Mouse (Mus musculus) cortical plate, adult 2 months (tissue): ENCODE measurements at regions not wholly inside any gene's neighbourhood (a gene's known extent, or its start where the extent isn't known, plus 50 kb on each side); places are given as distances from the start of the nearest gene placed in this dataset.

Source experiments
- H3K27ac ChIP-seq: fragments of 200-500 bp; 2 replicates; pipeline ENCODE4 v1.5.1; 2012; ENCODE audit warnings: low read length, control low read depth, inconsistent platforms; ENCODE audit not compliant: insufficient read depth
- H3K4me1 ChIP-seq: fragments of 200-500 bp; 2 replicates; pipeline ENCODE4 v1.6.1; 2011; ENCODE audit warnings: low read length; ENCODE audit not compliant: control insufficient read depth, insufficient read depth
- H3K4me3 ChIP-seq: fragments of 200-500 bp; 2 replicates; pipeline ENCODE4 v1.5.1; 2011; ENCODE audit warnings: mild to moderate bottlenecking, low read length, control low read depth; ENCODE audit not compliant: insufficient read depth
- CTCF ChIP-seq: fragments of 200-500 bp; IDR thresholded peaks from 2 replicates; pipeline ENCODE4 v1.5.1; 2011; ENCODE audit warnings: mild to moderate bottlenecking, control low read depth, low read length; ENCODE audit not compliant: insufficient read depth; ENCODE audit errors: extremely low read depth
- POLR2A ChIP-seq: fragments of 200-500 bp; IDR thresholded peaks from 2 replicates; pipeline ENCODE4 v1.6.1; 2011; ENCODE audit warnings: mild to moderate bottlenecking, low read length, control low read depth; ENCODE audit not compliant: insufficient read depth; ENCODE audit errors: extremely low read depth

DNA sequence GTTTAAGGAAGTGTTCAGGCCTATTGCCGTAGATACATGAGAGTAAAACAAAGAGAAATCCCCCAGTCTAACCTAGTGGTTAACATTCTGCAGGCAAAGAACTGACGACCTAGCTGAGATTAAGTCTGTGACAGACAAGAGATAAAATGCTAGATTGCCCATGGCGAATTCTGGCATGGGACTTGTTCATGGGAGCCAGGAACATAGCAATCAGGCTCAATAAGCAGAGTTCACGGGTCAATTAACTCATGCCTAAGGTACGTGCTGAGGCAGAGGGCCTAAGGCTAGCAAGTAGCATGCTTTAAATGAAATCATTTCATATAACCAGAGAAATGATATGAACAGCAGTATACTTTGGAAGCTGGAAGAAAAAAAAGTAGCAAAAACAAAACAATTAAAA, 1119.2 kb upstream of the Adgrl2 start:
- no peak overlapping the region for H3K4me3 ChIP-seq
- TF ChIP-seq CTCF (no peak), POLR2A (no peak)
- no peak overlapping the region for H3K27ac ChIP-seq
- H3K4me1 ChIP-seq = no peaks in the 10 kb centered on the region

DNA sequence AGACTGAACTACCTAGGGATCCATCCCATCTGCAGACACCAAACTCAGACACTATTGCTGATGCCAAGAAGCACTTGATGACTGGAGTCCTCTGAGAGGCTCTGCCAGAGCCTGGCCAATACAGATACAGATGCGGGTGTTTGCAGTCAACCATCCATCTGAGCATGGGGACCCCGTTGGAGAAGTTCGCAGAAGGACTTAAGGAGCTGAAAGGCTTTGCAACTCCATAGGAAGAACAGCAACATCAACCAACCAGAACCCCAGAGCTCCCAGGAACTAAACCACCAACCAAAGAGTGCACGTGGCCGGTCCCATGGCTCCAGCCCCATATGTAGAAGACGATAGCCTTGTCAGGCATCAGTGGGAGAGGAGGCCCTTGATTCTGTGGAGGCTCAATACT, 1121.9 kb upstream of the Adgrl2 start:
- TF ChIP-seq POLR2A (no peak), CTCF (no peak)
- H3K27ac ChIP-seq = no peak overlapping the region
- no peaks in the 10 kb centered on the region for H3K4me1 ChIP-seq
- no peak overlapping the region for H3K4me3 ChIP-seq

DNA sequence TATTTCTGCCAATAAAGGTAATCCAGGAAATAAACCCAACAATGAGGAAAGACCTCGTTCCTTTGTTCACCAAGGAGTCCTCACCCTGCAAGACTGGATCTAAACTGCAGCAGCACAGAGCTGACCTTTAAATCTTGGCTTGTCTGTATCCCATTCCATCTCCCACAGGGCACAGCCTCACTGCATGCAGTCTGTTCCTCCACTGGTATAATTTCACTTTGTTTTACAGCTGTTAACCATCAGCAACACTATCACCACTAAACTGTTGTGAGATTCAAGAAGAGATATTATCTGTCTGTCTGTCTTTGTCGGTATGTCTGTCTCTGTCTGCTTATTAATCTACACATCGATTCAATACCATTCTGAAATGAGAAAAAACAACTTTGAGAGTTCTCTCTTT, 1129.5 kb upstream of the Adgrl2 start:
- H3K4me1 ChIP-seq = no peaks in the 10 kb centered on the region
- no peak overlapping the region for H3K4me3 ChIP-seq
- no peak for TF ChIP-seq CTCF
- TF ChIP-seq POLR2A = no peak
- H3K27ac ChIP-seq = no peak overlapping the region

DNA sequence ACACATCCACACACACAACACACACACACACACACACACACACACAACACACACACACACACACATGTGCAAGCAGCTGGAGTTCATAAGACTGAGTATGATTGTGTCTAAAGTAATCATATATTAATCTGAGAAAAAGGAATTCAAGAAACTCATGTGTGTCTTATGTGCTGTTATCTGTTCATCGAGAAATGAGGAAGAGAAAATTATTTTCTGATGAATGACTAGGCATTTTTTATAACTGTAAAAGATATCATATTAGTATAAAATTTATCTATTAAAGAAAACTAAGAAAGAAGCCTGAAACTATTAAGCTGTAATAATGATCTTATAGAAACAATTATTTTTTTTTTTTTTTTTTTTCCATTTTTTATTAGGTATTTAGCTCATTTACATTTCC, 1156.3 kb upstream of the Adgrl2 start:
- no peak overlapping the region for H3K27ac ChIP-seq
- no peak overlapping the region for H3K4me3 ChIP-seq
- H3K4me1 ChIP-seq = no peaks in the 10 kb centered on the region
- TF ChIP-seq CTCF (no peak), POLR2A (no peak)

DNA sequence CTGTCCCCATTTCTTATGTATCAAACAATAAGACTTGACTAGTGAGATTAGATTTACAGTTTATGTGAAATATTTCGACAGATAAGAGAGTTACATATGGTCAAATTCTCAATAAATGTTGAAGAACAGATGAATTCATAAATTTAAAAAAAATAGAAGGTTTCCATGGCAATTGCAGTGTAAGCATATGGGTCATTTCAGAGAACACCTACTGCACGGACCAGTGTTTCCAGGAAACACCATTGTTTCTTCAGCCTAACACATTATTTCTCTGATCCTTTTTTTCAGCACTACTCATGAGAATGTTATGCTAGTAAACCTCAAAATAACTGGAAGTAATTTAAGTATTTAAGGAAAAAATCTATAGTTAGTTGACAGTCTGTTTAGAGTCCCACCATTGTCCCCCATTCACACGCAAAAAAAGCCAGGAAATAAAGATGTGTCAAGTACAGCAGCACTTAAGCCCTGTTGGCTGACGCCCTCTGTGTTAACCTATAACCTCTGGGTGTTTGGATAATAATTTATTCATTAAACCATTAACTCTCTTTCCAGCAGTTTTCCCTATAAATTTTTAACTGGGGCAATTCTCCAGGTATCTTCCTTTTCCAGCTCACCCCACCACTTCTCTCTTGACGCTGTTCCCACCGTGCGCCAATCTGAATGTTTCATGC, 1160.9 kb upstream of the Adgrl2 start:
- Histone ChIP-seq H3K27ac (no peak overlapping the region), H3K4me1 (no peaks in the 10 kb centered on the region), H3K4me3 (no peak overlapping the region)
- TF ChIP-seq CTCF (no peak), POLR2A (no peak)

DNA sequence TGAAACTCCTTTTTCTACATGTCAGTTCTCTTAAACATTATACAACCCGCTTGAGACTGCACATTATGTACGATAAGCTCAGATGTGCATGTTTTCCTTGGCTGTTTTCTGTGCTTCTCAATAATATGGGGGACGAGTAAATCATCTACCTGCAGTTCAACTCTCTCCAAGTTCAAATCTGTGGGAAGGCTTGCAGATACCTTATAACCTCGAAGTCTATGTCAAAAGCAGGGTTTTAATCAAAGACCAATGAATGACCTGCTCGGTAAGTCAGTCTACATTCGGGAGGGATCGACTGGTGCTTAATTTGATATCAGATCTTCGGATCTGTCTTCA, 1161.4 kb upstream of the Adgrl2 start:
- Histone ChIP-seq H3K4me1 (no peaks in the 10 kb centered on the region), H3K4me3 (no peak overlapping the region), H3K27ac (no peak overlapping the region)
- TF ChIP-seq CTCF (no peak), POLR2A (no peak)

DNA sequence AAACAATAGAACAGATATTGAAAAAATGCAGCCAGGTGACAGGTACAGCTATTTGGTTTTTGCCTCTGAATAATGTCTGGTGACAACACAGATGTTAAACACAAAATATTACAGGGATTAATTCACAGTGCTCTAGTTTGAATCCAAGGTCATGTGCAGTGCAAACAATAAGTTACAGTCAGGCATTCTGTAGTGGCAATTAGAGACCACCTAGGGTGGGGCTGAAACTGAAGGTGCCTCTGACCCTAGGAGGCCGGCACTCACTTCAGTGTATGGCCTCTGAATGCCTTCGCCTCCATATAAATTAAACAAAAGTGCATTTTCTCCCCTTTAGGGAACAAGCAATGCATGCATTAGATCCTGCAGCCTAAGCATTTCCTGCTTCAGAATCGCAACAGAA, 1162.5 kb upstream of the Adgrl2 start:
- H3K27ac ChIP-seq = no peak overlapping the region
- H3K4me3 ChIP-seq = no peak overlapping the region
- no peak for TF ChIP-seq CTCF
- no peak for TF ChIP-seq POLR2A
- H3K4me1 ChIP-seq = no peaks in the 10 kb centered on the region

DNA sequence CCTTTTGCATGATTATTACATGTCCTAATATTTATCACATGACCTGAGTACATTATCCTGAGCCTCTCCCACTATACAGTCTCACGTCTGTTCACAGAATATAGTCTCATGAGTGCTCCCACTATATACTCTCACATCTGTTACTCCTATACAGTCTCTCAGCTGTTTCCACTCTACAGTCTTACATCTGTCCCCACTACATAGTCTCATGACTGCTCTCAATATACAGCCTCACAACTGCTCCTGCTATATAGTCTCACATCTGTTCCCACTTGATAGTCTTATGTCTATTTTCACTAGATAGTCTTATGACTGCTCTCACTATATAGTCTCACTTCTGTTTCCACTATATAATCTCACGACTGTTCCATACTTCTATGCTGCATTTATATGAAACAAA, 1195.5 kb upstream of the Adgrl2 start:
- no peak for TF ChIP-seq CTCF
- TF ChIP-seq POLR2A = no peak
- no peaks in the 10 kb centered on the region for H3K4me1 ChIP-seq
- no peak overlapping the region for H3K4me3 ChIP-seq
- no peak overlapping the region for H3K27ac ChIP-seq

DNA sequence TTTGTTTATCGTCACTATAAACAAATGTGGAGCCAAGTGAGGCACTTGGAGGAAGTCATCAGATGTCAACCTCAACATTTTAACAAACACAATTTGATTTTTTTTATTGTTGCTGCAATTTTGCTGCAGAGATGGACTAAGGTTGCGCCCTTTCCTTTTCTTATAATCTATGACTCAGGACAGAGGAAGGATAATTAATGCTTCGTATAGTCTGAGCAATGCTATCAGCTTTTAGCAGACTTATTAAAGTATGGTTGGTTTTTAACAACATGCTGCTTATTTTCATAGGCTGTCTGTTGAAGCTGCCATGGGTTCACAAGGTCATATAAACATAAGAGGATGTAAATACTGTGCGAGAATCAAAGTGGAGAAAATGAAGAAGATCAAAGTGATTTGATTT, 1202.8 kb upstream of the Adgrl2 start:
- no peak overlapping the region for H3K4me3 ChIP-seq
- no peaks in the 10 kb centered on the region for H3K4me1 ChIP-seq
- no peak for TF ChIP-seq POLR2A
- no peak for TF ChIP-seq CTCF
- H3K27ac ChIP-seq = no peak overlapping the region

DNA sequence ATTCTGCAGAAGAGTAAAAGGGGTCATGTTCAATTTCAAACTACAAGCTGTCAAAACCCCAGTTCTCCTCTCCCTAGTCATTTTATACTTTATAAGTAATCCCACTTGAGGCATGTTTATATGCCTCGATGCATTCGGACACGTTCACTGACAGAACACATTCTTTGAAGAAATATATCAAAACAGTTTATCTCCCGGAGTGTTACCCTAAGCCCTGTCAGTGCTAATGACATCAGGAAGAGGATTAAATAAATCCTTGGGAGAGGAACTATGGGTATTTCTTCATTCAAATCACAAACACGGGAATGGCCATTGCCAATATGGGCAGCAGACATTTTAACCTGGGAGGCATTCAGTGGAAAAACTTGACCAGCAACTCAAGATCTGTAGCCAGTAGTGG, 1208.1 kb upstream of the Adgrl2 start:
- no peaks in the 10 kb centered on the region for H3K4me1 ChIP-seq
- H3K27ac ChIP-seq = no peak overlapping the region
- TF ChIP-seq CTCF (no peak), POLR2A (no peak)
- H3K4me3 ChIP-seq = no peak overlapping the region
